Mouse (Mus musculus) R1 (cell line): ENCODE data around the gene Lefty1.
"Not testable (repeated sequence)": the region's sequence is repeated elsewhere in the genome, so short reads cannot be mapped to it uniquely, and the experiment has no call there.

ENCODE experiments used
- DNase-seq: peaks from one replicate; pipeline ENCODE4 v3.0.0-alpha.2; 2018; ENCODE audit warnings: low read depth, low spot score

Lefty1 gene

DNA sequence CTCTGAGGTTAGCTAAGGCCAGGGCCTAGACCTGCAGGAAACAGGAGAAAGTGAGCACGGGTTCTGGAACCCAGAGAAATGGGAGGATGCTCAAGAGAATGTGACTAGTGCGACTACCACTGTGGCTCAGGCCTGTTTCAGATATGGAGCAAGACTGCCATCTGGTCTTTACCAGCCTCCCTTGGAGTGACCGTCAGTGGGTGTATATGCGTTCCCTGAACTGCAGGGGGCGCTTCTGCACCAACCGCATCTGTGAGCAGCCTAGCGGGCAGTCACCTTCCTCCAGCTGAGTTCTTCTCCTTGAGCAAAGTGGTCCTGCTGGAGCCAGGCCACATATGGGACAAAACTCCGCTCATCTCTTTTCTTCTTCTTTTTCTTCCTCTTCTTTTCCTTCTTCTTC is 15.1 kb upstream of the Lefty1 start:
- DNase-seq: peak; percentile 82

DNA sequence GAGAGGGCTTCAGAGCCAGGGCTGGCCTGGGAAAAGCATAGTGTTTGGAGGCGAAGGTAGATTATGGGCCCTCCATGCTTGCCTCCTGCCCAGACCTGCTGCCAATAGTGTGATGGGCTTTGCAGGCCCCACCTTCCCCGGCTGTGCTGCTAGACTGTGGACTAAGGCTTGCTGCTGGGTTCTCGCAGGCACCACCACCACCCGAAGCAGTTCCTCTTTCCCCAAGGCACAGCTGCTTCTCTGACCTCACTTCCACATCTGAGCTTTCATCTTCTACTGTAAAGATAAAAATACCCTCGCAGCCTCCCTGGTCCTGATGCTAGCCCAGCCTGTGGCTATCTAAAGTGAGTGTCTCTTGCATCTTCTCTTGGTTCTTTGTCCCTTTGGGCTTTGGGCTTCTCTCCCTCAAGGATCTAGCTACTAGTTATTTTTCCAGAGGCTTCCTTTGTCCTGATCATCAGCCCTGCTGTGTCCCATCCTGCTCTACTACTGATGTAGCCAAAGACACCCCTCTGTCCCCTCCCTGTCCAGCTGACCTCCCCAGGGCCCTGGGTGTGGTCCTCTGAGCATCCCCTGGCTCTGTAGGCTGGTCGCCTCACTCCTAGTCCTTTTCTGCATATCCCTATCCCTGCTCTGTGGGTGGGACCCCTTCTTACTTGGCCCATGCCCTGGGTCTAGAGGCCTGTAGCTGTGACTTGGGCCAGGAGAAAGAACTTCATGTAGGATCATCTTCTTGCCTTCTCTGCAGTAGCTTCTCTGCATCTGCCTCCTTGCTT is 12.4 kb upstream of the Lefty1 start:
- no peak for DNase-seq

DNA sequence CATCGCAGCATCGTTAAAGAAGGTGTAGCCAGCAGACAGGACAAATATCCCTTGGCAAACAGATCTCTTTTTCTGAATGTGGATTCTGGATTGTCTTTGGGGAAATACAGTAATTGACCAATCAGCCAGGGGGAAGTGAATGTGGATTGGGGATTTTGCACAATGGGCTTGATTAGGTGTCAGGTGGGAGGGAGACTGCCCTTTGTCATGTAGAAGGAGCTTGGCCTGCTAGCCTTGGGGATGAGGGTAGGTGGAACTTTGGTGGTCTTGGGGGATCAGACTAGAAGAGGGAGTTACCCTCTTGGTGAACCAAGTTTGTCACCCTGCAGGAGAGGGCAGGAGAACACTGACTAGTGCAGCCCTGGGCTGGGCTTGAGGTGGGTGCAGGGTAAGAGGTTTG is 10.1 kb upstream of the Lefty1 start:
- DNase-seq: peak; percentile 72

DNA sequence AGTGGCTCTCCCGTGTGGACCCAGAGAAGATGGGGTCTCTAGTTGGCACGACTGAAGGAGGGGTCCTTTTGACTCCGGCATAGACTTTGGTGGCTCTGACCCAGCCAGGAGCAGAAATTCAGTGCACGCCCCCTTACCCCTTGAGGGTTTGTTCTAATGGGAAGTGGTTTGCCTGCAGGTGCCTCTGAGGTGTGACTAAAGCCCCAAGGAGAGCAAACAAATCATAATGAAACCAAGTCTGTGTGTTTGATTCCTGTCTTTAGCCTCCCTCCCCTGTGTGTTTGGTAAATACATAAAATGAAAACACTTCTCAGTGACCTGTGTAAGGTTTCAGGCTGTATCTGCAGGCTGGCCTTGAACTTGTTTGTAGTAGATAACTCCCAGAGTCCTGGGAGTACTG is 8.5 kb upstream of the Lefty1 start:
- no peak for DNase-seq

DNA sequence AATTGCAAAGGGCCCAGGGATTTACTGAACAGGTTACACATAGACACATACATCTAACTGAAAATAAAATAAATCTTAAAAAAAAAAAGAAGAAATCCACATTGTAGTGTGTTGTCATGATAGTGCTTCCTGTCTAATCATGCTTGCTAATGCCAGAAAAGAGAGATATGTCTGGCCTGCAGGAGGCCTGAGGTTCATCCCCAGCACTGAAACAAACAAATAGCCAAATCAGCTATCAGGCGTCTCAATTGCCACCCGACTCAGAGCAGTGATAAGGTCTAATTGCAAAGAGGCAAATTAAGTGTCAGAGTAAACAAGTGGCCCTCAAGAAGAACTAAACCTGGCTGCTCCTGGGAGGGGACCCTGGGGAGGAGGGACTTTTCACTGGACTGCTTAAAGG is 5.2 kb upstream of the Lefty1 start:
- no peak for DNase-seq

DNA sequence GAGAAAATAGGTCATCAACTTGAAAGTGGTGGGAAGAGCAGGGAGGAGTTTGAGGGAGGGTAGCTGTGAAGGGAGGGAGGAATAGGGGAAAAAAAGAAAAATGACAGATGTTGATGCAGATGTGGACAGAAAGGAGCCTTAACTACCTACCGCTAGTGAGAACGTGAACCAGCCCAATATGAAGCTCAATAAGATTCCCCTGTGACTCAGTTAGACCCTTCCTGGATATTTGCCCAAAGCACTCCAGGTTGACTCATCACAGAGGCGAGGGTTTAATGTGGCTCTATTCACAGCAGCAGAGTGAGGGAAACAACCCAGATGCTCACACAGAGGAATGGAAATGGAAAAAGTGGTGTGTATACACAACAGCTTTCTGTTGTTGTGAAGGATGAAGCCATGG is 3.7 kb upstream of the Lefty1 start:
- no peak for DNase-seq

DNA sequence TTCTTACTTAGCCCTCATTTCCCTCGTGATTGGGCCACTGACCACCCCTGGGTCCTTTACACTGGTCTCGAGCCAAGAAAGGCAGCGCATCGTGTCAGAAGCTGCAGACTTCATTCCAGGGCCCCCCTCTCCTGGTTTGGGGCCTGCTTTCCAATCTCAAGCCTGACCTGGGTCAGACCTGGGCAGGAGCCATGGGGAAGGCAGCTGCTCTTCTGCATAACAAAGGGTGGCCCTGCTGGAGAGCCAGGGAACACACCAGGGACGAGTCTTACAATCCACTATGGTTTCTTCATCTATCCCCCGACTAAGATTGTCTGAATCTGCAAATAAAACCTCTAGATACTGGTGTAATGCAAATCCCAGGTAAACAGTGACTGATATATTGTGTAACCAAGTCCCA is 1.2 kb upstream of the Lefty1 start:
- DNase-seq: peak; percentile 75

DNA sequence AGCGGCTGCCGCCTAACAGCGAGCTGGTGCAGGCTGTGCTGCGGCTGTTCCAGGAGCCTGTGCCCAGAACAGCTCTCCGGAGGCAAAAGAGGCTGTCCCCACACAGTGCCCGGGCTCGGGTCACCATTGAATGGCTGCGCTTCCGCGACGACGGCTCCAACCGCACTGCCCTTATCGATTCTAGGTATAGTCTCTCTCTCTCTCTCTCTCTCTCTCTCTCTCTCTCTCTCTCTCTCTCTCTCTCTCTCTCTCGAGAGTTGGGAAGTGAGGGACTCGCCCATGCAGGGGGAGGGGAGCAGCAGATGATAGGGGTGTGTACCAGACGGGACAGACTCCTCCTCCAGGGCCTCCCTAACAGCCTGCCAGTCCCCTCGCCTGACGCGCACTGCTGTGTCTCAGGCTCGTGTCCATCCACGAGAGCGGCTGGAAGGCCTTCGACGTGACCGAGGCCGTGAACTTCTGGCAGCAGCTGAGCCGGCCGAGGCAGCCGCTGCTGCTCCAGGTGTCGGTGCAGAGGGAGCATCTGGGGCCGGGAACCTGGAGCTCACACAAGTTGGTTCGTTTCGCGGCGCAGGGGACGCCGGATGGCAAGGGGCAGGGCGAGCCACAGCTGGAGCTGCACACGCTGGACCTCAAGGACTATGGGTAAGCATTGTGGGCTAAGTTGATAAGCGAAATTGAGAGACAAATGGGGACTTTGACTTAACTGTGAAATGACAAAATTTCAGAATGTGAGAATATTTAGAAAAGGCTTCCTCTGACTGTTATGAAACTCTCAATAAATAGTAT is 2.0 kb downstream of the Lefty1 start:
- peak; percentile 74 for DNase-seq

DNA sequence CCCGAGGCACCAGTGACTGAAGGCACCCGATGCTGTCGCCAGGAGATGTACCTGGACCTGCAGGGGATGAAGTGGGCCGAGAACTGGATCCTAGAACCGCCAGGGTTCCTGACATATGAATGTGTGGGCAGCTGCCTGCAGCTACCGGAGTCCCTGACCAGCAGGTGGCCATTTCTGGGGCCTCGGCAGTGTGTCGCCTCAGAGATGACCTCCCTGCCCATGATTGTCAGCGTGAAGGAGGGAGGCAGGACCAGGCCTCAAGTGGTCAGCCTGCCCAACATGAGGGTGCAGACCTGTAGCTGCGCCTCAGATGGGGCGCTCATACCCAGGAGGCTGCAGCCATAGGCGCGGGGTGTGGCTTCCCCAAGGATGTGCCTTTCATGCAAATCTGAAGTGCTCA is 2.8 kb downstream of the Lefty1 start:
- DNase-seq: not testable (repeated sequence)

DNA sequence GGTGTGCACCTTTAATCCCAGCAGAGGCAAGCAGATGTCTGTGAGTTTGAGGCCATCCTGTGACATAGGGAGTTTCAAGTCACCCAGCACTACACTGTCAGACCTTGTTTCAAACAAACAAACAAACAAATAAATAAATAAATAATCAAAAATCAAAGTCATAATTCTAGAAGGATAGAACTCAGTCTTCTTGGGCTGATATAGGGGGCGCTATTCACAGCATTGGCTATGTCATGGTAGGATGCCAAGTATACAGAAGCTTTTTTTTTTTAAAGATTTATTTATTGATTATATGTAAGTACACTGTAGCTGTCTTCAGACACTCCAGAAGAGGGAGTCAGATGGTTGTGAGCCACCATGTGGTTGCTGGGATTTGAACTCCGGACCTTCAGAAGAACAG is 4.0 kb downstream of the Lefty1 start:
- not testable (repeated sequence) for DNase-seq

DNA sequence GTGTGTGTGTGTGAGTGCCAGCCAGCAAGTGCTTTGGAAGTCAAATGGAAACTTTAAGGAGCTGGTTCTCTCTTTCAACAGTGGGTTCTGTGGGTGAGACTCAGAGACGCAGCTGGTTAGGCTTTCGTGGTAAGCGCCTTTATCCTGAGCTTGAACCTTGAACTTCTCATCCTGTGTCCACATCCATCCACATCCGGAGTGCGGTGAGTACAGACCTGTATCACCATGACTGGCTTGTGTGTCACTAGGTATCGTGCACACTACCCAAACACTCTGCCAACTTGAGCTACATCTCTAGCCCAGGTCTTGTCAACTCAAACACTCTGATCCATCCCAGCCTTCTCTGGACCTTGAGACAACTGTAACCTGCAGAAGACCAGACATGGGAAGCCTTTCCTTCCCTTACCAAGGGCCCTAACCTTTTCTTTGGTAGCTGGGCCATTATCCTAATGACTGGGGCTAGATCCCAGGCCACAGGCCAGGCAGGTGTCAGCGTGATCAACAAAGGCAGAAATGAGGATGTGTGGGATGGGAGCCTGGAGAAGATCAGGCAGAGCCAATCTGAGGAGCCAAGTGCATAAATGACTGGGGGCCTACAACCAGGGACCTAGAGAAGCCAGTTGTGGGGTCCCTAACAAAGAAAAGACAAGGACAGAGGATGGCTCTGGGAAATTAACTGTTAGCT is 6.1 kb downstream of the Lefty1 start:
- no peak for DNase-seq

DNA sequence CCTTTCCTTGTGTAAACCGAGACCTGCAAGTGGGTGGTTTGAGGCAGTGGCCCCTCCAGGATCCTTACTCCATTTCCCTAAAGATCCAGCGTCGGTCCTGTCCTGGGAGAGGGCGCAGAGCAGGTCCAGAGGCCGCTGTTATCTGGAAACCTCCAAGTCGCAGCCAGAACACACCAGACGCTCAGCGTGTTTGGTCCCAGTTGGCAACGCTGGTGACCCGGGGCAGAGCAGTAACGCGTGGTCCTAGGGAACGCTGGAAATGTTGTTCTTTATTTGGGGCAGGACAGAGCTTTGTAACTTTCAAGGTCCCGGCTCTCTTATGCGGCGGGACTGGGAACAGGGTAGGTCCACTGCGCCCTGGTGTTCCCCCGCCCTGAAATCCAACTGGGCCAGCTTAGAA is 6.9 kb downstream of the Lefty1 start:
- DNase-seq: no peak

DNA sequence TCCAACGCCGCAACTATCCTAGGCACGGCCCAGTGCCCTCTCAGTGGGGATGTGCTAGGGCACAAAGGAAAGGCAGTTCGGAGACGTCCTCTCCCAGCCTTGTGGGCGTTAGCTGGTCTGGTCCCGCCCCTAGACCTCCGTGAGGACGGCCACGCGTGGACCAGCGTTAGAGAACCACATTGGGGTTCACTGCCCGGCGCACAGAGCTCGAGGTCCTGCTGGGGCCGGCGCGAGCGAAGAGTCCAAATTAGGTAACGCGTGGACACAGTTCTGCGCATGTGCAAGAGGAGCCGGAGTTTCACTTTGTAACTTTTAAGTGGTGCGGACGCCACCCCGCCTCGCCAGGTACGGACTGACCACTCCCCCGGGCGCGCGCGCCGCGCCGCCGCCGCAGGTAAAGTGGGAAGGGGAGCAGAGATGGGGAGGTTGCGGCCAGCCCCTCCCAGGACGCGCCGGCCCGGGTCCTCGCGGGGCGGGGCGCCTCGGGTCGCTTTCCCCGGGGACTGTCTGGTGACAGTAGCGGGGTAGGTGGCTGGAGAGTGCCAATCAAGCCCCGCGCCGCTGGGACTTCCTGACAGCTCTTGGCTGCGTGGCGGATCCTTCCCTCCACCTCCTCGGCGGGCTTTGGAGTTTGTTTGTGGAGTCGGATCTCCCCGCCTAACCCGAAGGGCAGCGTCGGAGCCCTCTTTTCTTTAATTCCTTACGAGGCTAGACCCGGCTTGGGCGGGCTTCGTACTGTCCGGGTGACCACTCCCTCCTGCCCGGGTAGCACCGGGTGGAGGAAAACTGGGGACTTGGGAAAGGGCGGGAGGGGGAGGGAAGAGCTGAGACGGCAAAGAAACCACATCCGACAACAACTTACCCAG is 7.6 kb downstream of the Lefty1 start, which contains the start of gene Tmem63a:
Tmem63a (plus strand) TSS at position 179 of the 866 bp plus-strand sequence.
- DNase-seq: peak; percentile 58

DNA sequence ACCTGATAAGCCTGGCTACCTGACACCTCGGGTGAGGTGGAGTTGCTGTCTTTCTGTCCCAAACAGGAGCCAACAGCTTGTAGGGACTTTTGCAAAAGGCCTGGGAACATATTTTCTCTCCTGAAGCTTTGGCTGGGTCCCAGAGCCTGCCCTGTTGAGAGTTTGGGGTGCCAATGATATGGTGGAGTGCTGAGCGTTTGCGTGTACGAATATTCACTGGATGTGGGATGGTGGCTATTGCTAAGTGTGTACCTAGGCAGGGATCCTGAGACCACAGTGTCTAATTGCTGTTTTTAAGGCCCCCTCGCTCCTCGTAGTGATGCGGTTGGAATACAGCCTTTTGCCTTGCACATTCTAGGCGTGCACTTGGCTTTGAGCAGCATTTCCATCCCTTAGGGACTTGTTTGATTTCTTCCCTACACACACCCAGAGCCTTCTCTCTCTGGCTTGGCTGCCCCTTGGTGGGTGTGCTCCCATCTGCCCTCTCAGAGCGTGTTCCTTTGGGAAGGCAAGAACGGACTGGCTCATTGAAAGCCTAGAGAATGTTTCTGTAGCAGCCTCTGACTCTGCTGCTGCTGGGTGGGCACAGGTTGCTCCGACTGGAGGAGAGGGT is 8.3 kb downstream of the Lefty1 start:
- no peak for DNase-seq

DNA sequence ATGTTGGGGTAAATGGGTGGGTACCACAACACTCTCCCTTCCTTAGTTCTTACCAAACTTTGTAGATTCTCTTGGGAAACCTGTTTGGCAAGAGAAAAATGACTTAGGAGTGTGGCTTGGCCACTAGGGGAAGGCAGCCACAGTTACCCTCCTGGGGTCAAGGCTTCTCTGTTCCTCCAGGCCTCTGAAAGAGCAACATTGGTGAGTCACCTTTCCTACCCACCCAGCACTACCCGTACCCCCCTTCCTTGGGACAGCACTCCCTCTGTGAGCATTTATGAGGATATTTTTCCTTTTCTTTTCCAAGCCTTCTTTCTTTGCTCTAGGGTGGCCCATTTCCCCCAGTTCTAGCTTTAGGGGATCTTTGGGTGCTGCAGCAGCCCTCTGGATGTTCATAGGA is 9.1 kb downstream of the Lefty1 start:
- DNase-seq: no peak

DNA sequence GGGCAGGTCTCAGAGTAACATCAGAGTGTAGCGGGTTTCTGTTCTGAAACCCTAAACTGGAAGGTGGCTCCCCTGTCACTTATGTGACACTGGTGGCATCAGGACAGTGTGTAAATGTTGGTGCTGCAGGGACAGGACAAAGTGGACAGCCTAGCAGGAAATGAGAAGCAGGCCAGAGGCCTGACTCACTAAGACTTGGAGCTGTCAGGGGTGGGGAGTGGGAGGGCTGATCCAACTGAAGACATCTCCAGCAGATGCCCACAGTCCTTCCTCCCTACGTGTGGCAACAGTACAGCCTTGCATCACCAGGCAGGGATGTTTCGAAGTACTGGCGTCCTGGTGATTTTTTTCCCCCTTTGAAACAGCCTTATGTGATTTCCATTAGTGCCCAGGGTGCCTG is 9.7 kb downstream of the Lefty1 start:
- no peak for DNase-seq

DNA sequence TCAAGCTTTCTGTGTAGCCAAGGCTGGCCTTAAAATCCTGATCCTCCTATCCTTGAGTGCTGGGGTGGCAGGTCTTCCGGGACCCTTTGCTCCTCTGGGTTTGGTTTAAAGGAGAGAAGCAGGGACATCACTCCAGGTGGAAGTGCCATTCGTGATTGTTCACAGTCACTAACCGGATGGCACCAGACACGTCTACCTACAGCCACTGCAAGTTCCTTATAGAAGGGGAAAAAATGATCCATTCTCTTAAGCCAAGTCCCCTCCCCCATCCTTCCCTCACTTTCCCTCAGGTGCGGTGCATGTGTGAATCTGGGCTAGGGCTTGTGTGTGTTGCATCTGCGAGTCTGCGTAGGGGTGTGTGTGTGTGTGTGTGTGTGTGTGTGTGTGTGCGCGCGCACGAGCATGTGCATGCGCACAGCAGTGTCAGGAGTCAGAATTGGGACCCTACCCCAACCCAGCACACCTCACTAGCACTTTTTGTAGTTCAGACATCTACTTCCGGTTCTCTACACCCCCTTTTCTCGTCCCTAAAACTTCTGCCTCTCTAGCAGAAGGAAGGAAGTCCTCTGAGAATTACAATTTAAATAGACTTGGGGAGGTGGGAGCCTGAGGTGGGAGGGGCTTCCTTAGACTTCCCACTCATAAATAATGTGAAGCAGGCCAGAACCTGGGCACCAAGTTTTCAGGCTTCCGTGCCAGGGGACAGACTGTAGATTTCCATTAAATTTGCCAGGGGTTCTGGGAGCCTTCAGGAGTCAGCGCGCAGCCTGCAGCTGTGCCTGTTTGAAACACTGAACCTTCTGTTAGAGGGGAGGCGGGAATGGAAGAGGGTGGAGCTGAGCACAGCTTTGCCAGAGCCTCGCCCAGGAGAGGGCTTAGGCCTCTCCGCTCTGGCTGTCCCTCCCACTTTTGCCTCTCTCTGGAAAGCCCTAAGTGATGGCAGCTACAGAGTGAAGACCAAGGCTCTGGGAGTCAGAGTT is 10.5 kb downstream of the Lefty1 start:
- DNase-seq: peak; percentile 83

DNA sequence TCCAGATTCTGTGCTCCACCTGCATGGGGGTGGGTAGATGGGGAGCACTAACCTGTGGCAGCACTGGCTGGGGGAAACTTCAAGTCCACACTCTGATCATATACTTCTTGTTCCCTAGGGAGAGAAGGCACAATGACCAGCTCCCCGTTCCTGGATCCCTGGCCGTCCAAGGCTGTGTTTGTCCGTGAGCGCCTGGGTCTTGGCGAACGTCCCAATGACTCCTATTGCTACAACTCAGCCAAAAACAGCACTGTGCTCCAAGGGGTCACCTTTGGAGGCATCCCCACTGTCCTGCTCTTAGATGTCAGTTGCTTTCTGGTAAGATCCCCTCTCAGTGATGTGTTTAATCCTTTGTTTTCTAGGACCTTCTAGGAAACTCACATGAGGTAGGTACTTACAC is 11.6 kb downstream of the Lefty1 start:
- DNase-seq: no peak

DNA sequence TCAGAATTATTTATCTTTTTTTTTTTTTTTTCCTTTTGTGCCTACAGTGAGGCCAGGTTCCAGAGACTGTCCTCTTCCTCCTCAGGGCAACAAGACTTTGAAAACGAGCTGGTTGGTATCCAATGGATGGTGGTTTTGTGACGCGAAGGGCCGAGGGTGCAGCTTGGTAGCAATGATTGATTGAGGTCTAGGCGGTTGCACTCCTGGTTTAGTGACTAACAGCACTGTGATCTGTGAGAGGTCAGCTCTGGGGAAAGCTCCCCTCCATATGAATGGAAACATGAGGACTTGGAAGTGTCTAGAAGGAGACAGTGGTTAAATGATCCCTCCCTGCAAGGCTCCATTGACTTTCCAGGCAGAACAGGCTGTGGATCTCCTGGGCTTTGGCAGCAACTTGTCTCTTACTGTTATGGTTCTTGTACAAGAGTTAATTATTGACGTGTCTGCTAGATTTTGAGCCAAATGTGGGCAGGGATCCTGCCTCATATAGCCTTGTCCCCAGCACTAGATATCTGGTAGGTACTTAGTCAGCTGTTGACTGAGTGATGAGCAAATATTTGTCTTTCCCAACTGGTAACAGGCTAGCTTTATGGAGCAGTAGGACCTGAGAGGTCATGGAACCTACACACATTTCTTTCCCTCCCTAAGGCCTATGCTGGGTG is 17.4 kb downstream of the Lefty1 start:
- DNase-seq: no peak
